Mouse (Mus musculus) midbrain, embryonic 16.5 days (tissue): ENCODE data around the gene Sbno2. TPM values are rescaled to one million over a fixed set of nuclear protein-coding genes. Genes with fewer than 3 reads are reported as not detected.

ENCODE experiments used
- ATAC-seq: fragments of 200-750 bp; cut with Nextera tagmentation; 2 replicates; pipeline ENCODE4 v1.8.0; 2017; ENCODE audit warnings: moderate TSS enrichment
- H3K27ac ChIP-seq: fragments of 300-500 bp; sonication (generic); 2 replicates; pipeline ENCODE4 v1.5.1; 2014; ENCODE audit warnings: mild to moderate bottlenecking, low read length, mixed read lengths
- H3K27me3 ChIP-seq: fragments of 300-500 bp; sonication (generic); 2 replicates; pipeline ENCODE4 v1.6.1; 2014; ENCODE audit warnings: low read depth, low read length, mixed read lengths; ENCODE audit not compliant: control insufficient read depth, insufficient read depth
- H3K36me3 ChIP-seq: fragments of 300-500 bp; sonication (generic); 2 replicates; pipeline ENCODE4 v1.6.1; 2014; ENCODE audit warnings: mild to moderate bottlenecking, low read length, moderate library complexity, mixed read lengths; ENCODE audit not compliant: control insufficient read depth, insufficient read depth
- H3K4me1 ChIP-seq: fragments of 300-500 bp; sonication (generic); 2 replicates; pipeline ENCODE4 v1.6.1; 2014; ENCODE audit warnings: mild to moderate bottlenecking, low read length, mixed read lengths; ENCODE audit not compliant: control insufficient read depth, insufficient read depth
- H3K4me2 ChIP-seq: fragments of 300-500 bp; sonication (generic); 2 replicates; pipeline ENCODE4 v1.6.1; 2014; ENCODE audit warnings: mild to moderate bottlenecking, low read length, mixed read lengths
- H3K4me3 ChIP-seq: fragments of 300-500 bp; sonication (generic); 2 replicates; pipeline ENCODE4 v1.5.1; 2014; ENCODE audit warnings: low read depth, mild to moderate bottlenecking, low read length, moderate library complexity, mixed read lengths
- H3K9ac ChIP-seq: fragments of 300-500 bp; sonication (generic); 2 replicates; pipeline ENCODE4 v1.6.1; 2014; ENCODE audit warnings: low read depth, low read length, mixed read lengths
- H3K9me3 ChIP-seq: fragments of 300-500 bp; sonication (generic); replicated peaks from 2 replicates; pipeline ENCODE4 v1.6.1; 2014; ENCODE audit warnings: mild to moderate bottlenecking, low read length, mixed read lengths; ENCODE audit not compliant: control insufficient read depth, poor library complexity, severe bottlenecking
- WGBS: fragments of 180-500 bp; shearing (Covaris S2); extraction: QIAGEN DNeasy Blood & Tissue Kit; methylation state at CpG from one replicate; pipeline ENCODE4 v1.1.7; 2014; 5-methylcytosine and 5-hydroxymethylcytosine counted together
- polyA plus RNA-seq: library from polyadenylated mRNA; unstranded; fragments of >200 nt; fragmentation: Nextera tagmentation; extraction: Ambion mirVana; gene quantifications from 2 replicates; pipeline ENCODE4 v1.2.1, GENCODE M21; 2015

Gene Sbno2
- polyA plus RNA-seq, 1 experiment from 2014 or later, result 11.6 TPM

DNA sequence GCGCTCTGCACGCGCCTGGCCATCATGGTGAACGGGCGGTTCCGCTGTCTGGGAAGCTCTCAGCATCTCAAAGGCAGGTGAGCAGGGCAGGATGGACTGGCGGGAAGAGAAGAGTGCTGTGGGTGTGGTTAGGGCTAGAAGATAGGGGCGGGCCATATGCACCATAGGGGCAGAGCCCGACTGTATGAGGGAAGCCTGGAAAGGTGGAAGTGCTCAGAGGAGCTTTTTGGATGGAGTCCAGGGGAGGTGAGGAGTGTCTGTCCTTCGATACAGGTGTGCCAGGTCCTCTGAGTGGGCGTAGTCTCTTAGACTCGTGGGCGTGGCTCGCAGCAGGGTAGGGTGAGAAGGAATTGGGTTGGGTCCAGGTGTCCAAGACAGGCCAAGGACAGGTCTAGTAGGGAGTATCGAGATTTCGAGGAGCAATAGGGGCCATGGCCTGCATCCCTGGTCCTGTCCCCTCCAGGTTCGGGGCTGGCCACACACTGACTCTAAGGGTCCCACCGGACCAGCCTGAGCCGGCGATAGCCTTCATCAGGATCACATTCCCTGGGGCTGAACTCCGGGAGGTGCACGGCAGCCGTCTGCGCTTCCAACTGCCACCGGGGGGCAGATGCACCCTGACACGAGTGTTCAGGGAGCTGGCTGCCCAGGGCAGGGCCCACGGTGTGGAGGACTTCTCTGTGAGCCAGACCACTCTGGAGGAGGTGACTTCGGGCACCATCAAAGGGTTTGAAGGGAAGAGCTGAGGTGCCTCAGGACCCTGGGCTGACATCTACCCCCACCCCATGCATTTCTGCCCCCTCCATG, 90.7 kb downstream of the Sbno2 start:
- no peaks in the 10 kb centered on the region for H3K4me1 ChIP-seq
- peaks cover 17% of the 10 kb centered on the region for H3K36me3 ChIP-seq
- peaks cover 48% of the 10 kb centered on the region for H3K27me3 ChIP-seq
- no peak for ATAC-seq
- H3K9ac ChIP-seq, result no peak overlapping the region
- no peak overlapping the region for H3K4me3 ChIP-seq
- H3K4me2 ChIP-seq, result no peak overlapping the region
- WGBS, result 18% methylated on average over 28 of the region's 28 CpGs
- peaks cover 14% of the 10 kb centered on the region for H3K9me3 ChIP-seq
- no peak overlapping the region for H3K27ac ChIP-seq

DNA sequence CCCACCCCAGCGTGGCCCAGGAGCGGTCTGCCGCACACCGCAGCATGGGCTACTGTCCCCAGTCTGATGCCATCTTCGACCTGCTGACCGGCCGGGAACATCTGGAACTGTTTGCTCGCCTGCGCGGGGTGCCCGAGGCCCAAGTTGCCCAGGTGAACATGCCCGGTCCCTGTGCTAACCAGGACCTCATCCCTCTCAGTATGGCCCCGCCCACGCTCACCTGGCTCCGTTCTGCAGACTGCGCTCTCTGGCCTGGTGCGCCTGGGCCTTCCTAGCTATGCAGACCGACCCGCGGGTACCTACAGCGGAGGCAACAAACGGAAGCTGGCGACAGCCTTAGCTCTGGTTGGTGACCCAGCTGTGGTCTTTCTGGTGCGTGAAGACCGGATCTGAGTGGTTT, 91.8 kb downstream of the Sbno2 start:
- Histone ChIP-seq H3K27me3 (peaks cover 40% of the 10 kb centered on the region), H3K36me3 (peaks cover 18% of the 10 kb centered on the region), H3K4me1 (no peaks in the 10 kb centered on the region), H3K4me3 (no peak overlapping the region), H3K9ac (no peak overlapping the region), H3K9me3 (peaks cover 14% of the 10 kb centered on the region), H3K4me2 (no peak overlapping the region), H3K27ac (no peak overlapping the region)
- ATAC-seq, result no peak
- 34% methylated on average over 25 of the region's 25 CpGs for WGBS

DNA sequence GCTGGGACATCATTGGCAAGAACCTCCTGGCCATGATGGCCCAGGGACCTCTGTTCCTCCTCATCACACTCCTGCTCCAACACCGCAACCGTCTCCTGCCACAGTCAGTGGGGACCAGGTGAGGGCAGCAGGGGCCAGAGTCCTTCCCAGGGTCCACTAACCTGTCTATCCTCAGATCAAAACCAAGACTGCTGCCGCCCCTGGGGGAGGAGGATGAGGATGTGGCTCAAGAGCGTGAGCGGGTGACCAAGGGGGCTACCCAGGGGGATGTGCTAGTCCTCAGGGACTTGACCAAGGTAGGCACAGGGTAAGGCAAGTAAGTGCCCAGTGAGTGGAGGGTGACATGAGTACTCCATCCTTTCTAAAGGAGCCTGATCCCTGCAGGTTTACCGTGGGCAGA, 93.6 kb downstream of the Sbno2 start:
- ATAC-seq, result no peak
- peaks cover 18% of the 10 kb centered on the region for H3K36me3 ChIP-seq
- H3K4me3 ChIP-seq, result no peak overlapping the region
- H3K4me2 ChIP-seq, result no peak overlapping the region
- WGBS, result 84% methylated on average over 6 of the region's 6 CpGs
- H3K9me3 ChIP-seq, result peaks cover 14% of the 10 kb centered on the region
- H3K27ac ChIP-seq, result no peak overlapping the region
- H3K27me3 ChIP-seq, result peaks cover 34% of the 10 kb centered on the region
- no peak overlapping the region for H3K9ac ChIP-seq
- H3K4me1 ChIP-seq, result no peaks in the 10 kb centered on the region

Other genes starting within 250 kb of the Sbno2 start
- gene Prtn3, start 231.1 kb downstream of the Sbno2 start, polyA plus RNA-seq, result 12.5 and 12.7 TPM in 2 replicates
- gene Plppr3, start 230.9 kb downstream of the Sbno2 start, polyA plus RNA-seq, result 471 and 472 TPM in 2 replicates
- not detected in 2 replicates for gene Elane, start 219.3 kb downstream of the Sbno2 start, polyA plus RNA-seq
- gene Cfd, start 214.7 kb downstream of the Sbno2 start, polyA plus RNA-seq, result 0.20 TPM in 1 of 2 replicates, not detected in the other
- 55.4 and 56.6 TPM in 2 replicates for gene Med16, start 196.6 kb downstream of the Sbno2 start, polyA plus RNA-seq
- gene Gm26602, start 194.7 kb downstream of the Sbno2 start, polyA plus RNA-seq, result 2.6 and 13.4 TPM in 2 replicates
- 3.5 and 3.8 TPM in 2 replicates for gene Kiss1r, start 188.6 kb downstream of the Sbno2 start, polyA plus RNA-seq
- gene R3hdm4, start 184.4 kb downstream of the Sbno2 start, polyA plus RNA-seq, result 273 and 293 TPM in 2 replicates
- 1.7 and 2.2 TPM in 2 replicates for gene Arid3a, start 178.5 kb downstream of the Sbno2 start, polyA plus RNA-seq
- gene Wdr18, start 145.4 kb downstream of the Sbno2 start, polyA plus RNA-seq, result 79.5 and 89.4 TPM in 2 replicates
- gene Grin3b, start 134.9 kb downstream of the Sbno2 start, polyA plus RNA-seq, result 0.20 and 0.28 TPM in 2 replicates
- gene Tmem259, start 121.2 kb downstream of the Sbno2 start, polyA plus RNA-seq, result 15.3 and 16.2 TPM in 2 replicates
- 25.7 and 26.2 TPM in 2 replicates for gene Cnn2, start 117.0 kb downstream of the Sbno2 start, polyA plus RNA-seq
- 4.1 and 4.8 TPM in 2 replicates for gene Abca7, start 109.1 kb downstream of the Sbno2 start, polyA plus RNA-seq
- gene Arhgap45, start 88.9 kb downstream of the Sbno2 start, polyA plus RNA-seq, result 1.2 TPM in 2 replicates
- gene Polr2e, start 65.8 kb downstream of the Sbno2 start, polyA plus RNA-seq, result 124 and 131 TPM in 2 replicates
- 509 and 552 TPM in 2 replicates for gene Gpx4, start 58.4 kb downstream of the Sbno2 start, polyA plus RNA-seq
- 14.2 and 15.4 TPM in 2 replicates for gene Stk11, start 10.2 kb upstream of the Sbno2 start, polyA plus RNA-seq
- 433 and 454 TPM in 2 replicates for gene Atp5d, start 33.1 kb upstream of the Sbno2 start, polyA plus RNA-seq
- gene Cbarp, start 35.3 kb upstream of the Sbno2 start, polyA plus RNA-seq, result 70.3 and 81.6 TPM in 2 replicates
- gene Midn, start 42.7 kb upstream of the Sbno2 start, polyA plus RNA-seq, result 15.5 and 21.1 TPM in 2 replicates
- 380 and 398 TPM in 2 replicates for gene Cirbp, start 60.4 kb upstream of the Sbno2 start, polyA plus RNA-seq
- gene 1600002K03Rik, start 67.4 kb upstream of the Sbno2 start, polyA plus RNA-seq, result 11.0 and 11.4 TPM in 2 replicates
- 37.3 and 43.3 TPM in 2 replicates for gene Efna2, start 73.9 kb upstream of the Sbno2 start, polyA plus RNA-seq
- 47.8 and 51.1 TPM in 2 replicates for gene Mum1, start 120.9 kb upstream of the Sbno2 start, polyA plus RNA-seq
- 263 and 302 TPM in 2 replicates for gene Ndufs7, start 143.6 kb upstream of the Sbno2 start, polyA plus RNA-seq
- gene Gamt, start 155.4 kb upstream of the Sbno2 start, polyA plus RNA-seq, result 15.8 and 19.5 TPM in 2 replicates
- gene Dazap1, start 155.9 kb upstream of the Sbno2 start, polyA plus RNA-seq, result 43.7 and 51.9 TPM in 2 replicates
- gene Rps15, start 186.9 kb upstream of the Sbno2 start, polyA plus RNA-seq, result 465 and 476 TPM in 2 replicates
- gene Apc2, start 190.4 kb upstream of the Sbno2 start, polyA plus RNA-seq, result 172 and 205 TPM in 2 replicates
- gene 2310011J03Rik, start 215.0 kb upstream of the Sbno2 start, polyA plus RNA-seq, result 21.9 and 26.7 TPM in 2 replicates
- gene Pcsk4, start 223.9 kb upstream of the Sbno2 start, polyA plus RNA-seq, result 5.6 and 6.5 TPM in 2 replicates
- 6.0 and 8.6 TPM in 2 replicates for gene Reep6, start 224.4 kb upstream of the Sbno2 start, polyA plus RNA-seq
- gene Adamtsl5, start 242.8 kb upstream of the Sbno2 start, polyA plus RNA-seq, result 0.38 and 0.40 TPM in 2 replicates